Mouse (Mus musculus) liver (tissue): ENCODE measurements at regions not wholly inside any gene's neighbourhood (a gene's known extent, or its start where the extent isn't known, plus 50 kb on each side); places are given as distances from the start of the nearest gene placed in this dataset.

Experiments used
- DNase-seq: peaks from one replicate; pipeline ENCODE4 v3.0.0-alpha.2; 2020; ENCODE audit warnings: mixed read lengths

DNA sequence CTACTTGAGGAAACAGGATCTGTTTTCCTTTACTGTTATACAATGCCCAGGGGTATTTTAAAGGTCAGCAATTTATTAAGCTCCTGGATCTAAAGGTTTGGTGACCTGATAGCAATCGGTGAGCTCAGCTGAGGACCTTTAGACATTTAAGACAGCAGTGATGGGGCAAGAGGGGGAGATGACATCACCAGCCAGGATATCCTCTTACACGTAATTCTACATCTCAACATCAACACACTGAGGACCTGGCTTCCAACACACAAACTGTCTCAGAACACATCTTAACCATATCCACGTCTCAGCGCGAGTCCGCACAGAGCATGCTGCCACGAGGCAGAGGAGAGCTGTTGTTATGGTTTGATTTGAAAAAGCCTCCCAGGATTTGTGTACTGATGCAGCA, 69.2 kb downstream of the Nhlrc3 start:
- no peak for DNase-seq

DNA sequence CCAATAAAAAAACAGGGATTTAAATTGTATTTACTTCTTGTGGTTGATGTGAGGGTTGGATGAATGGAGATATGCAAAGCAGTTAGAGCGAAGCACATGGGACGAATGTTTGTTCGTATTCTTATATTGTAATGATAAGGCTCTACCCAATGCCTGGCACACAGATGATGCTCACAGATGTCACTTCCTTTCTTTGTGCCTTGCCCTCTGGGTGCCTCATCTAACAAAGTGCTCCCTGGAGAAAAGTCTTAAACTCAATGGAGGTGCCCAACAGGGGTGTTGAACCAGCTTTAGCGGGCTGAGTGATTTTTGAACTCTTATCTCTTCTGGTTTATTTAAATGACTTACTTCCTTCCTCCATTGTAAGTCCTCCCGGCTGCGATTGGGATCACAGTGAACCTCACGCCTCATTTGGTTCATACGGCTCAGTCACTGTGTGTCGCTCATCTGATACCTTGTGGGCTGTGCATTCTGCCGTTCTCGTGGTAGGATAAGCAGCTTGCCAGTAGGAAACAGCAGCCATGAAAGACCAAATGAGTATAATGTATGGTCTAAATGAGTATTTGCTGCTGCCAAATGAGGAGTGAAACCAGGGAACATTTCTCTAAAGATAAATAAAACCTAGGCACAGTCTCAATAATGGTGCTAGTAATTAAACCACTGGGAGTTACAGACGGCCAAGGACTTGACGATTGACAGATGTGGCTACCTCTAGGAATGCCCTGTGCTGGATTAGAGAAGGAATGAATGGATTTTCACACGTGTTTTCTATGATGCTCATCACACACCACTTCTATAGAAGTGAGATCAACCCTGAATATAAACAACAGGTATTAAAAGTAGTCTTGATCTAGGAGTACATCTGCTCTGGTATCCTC, 81.2 kb downstream of the Nhlrc3 start:
- DNase-seq: no peak

DNA sequence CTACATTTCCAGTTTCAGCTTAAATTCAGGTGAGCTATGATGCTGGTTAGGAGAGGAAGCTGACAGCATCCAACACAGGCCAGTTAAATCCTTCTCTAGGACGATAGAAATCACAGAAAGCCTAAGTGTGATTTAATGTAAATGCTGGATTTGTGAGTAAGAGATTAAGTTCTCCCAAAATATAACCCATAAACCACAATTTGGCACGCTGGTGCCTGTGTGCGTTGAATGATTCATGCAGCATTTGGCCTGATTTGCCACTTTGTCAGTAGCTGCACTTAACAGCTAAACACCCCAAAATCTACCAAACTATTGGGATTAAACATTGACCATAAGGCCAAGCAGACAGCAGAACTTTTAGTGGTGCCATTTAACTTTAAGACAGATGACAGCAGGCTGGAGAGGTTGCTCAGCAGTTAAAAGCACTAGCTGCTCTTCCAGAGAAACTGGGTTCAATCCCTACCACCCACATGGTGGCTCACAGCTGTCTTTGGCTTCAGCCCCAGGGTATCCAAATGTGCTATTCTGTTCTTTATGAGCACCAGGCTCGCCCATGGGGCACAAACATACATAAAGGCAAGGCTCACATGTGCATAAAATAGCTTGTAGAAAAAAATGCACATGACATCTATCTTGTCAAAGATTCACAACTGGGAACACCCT, 83.5 kb downstream of the Nhlrc3 start:
- no peak for DNase-seq

DNA sequence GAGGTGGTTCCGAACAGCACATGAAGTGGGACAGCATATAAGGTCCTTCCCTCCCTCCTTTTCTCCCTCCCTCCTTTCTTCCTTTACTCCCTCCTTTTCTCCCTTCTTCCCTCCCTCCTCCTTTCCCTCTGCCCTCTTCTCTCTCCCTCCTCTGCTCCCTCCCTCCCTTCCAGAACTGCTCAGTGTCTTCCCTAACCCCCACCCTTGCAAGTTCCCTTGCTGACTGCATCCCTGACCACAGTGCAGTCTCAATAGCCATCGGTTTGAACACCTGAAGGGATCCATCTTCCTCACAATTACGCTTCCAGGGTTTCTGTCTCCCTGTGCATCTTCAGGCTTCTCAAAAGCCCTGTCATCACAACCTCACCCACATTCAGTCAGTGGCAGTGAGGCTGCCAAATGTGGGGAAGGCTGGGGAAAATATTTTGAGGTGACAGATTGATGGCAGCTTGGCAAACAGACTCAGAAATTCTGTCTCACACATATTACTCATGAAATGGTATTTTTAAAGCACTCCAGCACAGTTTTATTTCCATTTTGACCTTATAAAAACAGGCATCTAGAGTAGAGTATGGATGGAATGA, 86.2 kb downstream of the Nhlrc3 start:
- DNase-seq: no peak

DNA sequence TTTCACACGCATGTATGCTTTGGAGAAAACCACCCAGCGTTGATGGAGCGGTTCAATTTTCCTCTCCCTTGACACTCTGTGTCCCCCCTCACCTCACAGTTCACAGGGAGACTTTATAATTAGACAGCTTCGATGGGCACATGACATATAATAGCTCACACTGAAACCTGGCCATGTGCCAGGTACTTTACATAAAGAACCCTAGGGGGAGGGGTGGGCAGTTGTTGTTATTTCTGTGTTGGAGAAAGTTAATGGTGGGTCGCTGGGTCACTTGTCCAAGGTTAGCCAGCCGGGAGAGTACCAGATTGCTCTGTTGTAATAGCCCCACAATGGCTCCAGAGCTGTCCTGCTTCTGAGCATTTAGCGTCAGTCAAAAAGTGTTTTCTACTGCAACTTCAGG, 90.2 kb downstream of the Nhlrc3 start:
- no peak for DNase-seq

DNA sequence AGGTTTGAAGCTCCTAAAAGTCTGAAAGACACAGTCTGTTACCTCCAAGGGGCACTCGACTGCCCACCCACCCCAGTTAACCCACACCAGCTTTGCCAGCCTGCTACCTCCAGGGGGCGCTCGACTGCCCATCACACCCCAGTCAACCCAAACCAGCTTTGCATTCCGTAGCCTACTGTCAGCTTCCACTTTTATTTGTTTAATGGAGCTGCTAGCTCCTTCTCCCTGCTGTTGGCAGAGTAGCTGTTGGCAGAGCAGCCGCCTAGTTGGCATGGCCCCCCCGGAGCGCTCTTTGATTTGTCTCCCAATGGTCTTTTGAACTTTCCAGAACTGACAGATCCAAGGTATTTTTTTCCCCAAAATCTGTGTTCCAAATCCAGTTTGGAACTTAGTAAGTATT, 91.2 kb downstream of the Nhlrc3 start:
- no peak for DNase-seq

DNA sequence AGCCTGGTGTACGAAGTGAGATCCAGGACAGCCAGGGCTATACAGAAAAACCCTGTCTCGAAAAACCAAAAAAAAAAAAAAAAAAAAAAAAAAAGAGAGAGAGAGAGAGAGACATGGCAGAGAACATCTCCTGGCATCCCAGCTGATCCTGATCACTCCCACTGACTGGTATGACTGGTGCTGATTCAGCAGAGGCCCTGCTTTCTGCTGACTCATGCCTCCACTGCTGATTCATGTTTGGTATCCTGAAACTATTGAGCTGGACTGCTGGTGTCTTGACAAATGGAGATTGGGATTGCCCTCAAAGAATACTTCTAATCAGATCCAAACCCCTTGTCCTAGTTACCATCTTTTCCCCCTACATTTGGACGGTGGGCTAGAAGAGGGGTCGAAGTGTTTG, 101.9 kb downstream of the Nhlrc3 start:
- DNase-seq: peak; percentile 14

DNA sequence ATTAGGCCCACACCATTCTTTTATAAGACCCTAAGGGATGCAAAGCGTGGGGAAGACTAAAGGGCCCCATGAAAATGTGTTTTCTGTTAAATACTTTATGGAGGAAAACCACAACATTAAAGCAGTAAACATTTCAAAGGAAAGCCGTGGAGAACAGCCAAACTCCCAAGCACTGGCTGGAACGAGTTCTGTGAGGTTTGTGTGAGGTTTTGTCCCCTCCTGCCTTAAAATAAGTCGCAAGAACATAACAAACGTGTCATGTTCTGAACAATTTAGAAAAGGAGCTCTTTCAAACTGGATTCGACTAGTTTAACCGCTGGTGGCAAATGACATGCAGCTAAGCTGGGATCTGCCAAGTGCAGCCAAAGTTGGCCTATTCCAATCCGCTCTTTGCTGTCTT, 109.4 kb downstream of the Nhlrc3 start:
- no peak for DNase-seq

DNA sequence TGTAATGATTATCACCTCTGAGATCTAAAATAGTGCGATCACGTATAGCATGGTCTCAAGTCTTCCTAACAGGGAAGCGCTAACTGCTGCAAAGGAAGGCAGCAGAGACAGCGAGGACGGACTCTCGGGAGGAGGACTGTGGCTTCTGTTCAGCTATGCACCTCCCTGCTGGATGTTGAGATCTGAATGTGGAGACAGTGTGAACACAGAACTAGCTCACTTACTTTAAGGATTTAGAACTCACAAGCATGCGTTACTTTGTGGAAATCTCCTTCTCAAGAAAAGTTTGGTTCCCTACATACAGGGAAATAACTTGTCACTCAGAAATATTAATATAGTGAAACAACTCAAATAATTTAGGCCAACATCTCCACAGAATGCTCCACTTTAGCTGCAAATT, 109.8 kb downstream of the Nhlrc3 start:
- DNase-seq: no peak

DNA sequence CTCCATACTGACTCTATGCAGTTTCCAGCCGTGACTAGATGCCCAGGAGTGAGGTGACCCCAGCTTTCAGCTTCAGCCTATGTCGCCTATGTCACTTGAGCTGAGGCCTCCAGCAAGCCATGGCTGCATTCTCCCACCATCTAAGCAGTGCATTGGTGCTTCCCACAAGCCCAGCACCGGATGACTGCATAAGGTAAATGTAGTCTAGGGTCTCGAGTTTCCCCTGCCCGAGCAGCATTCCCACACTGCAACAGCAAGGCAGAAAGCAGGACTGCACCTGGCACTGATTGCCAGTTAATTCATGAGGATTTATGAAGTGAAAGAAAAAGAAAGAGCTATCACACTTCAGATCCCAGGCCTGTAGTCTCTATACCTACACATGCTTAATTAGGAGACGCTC, 119.5 kb downstream of the Nhlrc3 start:
- DNase-seq: no peak

DNA sequence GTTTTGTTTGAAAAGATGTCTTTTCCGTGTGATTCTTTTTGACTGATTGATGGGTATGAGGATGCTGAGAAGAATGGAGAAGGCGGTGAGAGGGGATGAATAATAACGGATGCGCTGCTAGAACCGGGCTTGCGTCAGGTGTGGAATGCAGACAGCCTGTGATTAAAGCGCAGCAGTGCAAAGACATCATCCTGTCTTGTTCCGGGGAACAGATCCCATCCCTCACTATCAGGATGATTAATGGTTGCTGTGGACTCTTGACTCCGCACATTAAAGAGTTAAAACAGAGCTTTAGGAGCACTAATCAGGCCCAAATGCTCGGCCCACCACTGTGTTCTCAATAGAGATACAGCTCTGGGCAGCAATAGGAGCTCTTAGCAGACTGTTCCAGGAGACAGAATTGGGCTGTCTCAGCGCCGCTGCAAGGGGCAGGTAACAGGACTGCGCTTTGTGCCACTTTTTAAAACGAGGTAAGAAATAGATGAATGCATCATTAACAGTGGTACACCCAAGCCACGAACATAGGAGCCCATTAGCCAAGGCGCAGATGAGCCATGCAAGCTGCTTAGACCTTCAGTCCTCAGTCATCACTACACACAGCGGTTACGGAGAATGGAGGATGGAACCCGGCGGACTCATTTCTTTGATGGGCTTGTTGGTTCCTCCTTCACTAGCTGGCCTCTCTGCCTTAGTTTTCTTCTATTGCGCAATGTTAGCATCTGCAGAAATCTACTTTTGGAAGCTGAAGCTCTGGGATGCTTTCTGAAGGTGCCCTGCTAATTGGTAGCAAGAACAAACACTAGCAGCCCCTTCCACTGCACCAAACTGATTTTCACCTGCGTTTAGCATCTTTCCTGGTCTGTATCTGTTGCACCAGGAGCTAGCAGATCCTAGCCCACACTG, 121.6 kb downstream of the Nhlrc3 start:
- DNase-seq: no peak

DNA sequence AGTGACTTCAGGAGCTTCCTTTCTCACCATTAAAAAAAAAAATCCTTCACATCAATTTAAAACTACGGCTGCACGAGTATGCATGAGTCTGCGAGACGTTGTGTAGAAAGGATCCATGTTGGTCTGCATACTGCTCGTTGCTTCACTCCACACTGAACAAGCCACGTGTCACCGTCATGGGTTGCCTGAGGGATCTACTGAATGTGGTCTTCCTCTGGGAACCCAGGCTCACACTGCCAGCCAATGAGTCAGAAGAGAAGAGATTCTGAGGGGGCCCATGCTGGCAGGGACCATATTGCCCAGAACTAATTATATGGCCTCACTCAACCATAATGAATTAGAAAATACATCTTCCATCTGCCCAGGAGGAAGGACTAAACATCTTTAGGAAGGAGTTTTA, 124.6 kb downstream of the Nhlrc3 start:
- DNase-seq: no peak

DNA sequence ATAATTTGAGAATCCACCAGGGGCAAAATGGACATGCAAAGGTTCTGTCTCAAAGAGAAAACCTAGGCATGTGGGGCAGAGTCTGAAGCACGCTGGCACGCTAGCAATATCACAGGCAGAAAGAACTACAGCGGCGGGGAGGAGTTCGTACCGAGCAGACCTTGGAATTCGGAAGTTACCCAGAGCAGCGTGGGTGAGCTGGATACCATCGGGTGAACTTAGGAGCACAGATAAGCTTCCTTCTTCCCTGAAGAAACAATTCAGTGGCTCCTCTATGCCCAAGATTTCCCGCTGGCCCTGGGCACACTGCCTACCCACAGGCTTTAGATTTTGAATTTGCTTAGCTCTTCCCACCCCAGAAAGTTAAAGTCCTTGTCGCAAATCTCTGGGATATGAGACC, 129.1 kb downstream of the Nhlrc3 start:
- DNase-seq: no peak

DNA sequence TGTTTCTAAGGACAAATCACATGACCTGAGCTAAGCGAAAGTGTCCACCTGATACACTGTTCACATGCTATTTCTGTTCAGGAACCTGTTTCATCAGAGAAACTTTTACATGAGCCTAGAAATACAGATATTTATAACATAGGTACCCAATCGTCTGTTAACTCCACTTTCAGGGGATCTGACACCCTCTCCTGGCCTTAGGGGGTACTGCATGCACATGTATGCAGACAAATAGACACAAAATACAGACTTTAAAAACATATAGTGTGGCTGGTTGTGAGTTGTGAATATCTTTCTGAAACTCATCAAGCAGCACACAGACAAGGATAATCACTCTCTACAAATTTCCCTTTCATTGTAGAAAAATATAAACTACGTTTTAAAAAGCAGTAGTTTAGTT, 133.6 kb downstream of the Nhlrc3 start:
- peak; percentile 6 for DNase-seq

DNA sequence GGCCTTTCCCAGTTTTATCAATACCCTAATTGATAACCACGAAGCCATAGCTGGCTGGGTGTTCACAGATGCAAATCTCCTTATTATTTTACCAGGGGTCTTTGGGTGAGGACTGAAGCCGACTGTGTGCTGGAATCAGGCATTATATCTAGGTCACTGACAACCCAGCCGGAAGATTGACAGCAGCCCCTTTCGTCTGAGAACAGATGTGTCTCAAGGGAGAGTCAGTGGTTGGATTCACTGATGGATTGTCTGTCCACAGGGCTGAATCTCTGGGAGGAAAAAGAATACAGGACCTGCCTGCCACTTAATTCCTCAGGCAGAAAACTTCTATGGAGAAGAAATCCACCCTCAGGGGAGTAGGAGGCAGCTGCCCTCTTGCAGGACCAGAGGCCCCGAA, 135.7 kb downstream of the Nhlrc3 start:
- DNase-seq: no peak

DNA sequence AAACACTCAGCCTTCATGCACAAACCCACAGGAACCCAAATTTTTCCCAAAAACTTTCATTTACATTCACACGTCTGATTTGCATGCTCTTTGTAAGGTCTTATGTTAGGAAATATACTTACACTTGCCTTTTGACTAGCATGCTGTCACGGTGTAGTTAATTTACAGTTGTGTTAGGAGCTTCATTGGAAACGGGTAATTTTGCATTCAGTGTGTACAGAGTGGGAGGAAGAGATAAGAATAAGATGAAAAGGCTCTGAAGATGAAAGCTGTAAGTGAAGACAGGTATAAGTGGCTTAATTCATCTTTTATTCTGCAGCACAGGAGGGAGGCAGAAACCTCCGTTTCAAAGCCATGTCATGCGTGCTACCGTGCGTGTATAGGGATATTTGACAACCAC, 136.2 kb downstream of the Nhlrc3 start:
- DNase-seq: no peak

DNA sequence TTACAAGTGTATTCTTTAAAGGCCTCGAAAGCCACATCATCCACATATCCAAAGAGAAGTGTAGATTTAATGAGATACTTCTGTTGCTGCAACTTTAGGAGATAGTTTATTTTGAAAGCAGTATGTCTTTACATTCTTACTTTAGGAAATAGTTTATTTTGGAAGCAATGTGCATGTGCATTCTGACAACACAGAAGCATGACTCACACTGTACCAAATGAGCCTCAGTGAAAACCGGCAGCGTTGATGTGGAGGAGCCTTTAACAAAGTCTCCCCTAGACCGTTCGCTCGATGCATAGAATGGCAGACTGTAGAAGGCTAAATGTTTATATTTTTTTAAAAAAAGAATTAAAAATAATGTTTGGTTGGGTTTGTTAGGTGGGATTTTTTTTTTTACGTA, 138.1 kb downstream of the Nhlrc3 start:
- no peak for DNase-seq

DNA sequence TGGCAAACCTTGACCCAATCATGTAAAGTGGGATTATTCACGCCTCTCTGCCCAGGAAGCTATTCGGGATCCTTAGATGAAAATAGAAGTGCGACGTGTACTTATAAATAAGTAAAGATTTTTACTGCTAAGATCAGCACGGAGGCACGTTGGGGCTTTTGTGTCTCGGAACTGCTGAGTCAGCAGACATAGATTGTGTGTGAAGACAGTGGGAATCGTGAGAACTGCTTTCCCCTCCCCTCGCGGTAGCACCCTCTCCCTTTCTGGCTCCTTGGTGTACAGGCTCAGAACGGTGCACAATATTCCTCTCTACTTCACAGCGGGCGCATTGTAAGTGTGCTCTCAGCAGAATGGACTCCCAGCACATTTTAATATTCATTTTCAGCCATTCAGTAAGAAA, 138.7 kb downstream of the Nhlrc3 start:
- DNase-seq: no peak

DNA sequence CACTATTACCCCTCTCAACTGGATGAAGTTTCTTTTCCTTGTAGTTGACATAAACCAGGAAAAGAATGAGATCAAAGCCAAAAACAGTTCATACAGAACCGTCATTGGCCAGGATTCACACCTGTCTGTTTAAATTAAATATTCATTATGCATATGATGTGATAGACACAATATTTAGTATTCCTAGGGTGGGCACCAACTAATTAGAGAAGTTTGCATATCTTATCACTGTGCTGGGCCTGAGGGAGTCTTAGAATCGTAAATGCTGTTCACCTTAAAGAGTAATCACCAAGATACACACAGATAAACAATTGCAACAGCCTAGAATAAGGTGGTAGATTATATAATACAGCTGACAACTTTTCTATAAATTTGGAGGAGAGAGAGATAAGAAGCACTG, 147.7 kb downstream of the Nhlrc3 start:
- DNase-seq: no peak
